Mouse (Mus musculus): Measurements from ENCODE around the gene Gm29094.
"Not testable (repeated sequence)": the region's sequence is repeated elsewhere in the genome, so short reads cannot be mapped to it uniquely, and the experiment has no call there.

Gm29094 gene

DNA sequence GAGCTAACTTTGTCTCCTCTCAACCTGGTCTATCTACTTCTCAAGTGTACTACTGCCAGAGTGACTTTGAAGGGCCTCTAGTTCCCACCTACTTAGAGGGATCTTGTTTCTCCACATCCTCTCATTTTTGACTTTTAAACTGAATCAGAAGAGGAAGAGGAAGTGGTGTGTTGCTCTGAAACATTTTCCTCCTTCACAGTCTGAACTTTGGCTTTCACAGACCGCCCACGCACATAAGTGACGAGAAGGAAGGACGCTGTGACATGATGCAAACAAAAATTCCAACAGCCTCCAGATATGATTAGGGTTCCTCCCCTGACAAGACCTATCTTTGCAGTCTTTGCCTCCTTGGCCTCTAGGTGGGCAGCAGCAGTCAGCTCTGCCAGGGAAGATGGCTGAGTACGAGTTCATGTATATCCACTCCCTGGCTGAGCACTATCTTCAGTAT lies at the start of gene Gm29094, which contains the start of gene Bcl2a1b:
Gene Gm29094 (plus strand): TSS at position 411 of the 448 bp plus-strand sequence.
Gene Bcl2a1b (plus strand): TSS at position 241 of the 448 bp plus-strand sequence.
- not testable (repeated sequence) for DNase-seq

DNA sequence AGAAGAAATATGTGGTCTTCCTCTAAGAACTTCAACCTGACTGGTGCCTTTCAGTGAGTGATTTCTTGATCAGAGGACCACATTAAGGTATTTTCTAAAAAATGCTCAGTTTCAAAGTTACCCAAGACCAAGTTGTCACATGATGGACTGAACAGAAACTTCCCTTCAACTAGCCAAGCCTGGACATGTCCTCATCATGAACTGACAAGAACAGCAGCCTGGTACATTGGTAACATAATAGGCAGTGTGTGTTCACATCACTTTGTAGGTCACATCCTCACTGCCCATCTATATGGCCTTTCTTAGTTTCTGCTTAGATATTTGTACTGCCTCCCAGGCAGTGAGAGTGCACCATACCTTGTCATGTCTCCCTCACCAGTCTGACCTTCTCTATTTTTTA lies 26.6 kb upstream of the Gm29094 start:
- DNase-seq, result not testable (repeated sequence)

DNA sequence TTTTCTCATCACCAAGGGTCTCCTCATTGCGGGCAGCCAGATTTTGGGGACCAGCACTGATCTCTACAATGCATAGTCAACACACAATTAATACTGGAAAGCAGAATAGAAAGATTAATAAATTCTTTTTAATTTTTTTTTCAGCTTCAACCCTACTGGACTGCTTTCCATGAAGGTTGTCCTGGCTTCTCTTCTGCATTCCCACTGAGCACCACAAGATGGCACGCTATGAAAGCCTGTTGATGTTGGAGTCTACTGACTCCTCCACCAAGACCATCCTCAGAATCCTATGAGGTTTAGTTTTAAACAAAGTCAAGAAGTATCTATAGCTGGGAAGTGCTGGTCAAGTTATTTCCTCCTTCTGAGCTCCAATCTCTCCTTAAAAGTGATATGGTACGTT lies 20.3 kb upstream of the Gm29094 start:
- peak; percentile 54 for DNase-seq

DNA sequence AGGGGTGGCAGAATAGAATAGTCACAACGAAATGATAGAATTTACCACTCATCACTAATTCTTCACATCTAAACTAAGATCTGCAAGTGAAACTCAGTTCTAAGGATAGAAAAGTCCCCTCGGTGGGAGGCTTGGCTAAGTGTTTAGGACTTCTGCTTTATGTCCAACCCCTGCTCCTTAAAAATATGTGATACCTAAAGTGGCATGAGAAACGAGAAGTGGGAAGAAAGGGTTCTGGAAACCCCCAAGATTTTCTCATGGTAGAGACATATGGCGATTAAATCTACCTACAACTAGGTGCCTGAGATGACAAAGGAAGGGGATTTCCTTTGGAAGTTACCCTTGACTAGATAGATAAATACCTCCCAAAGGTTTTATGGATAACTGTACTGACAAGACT lies 19.7 kb upstream of the Gm29094 start:
- not testable (repeated sequence) for DNase-seq

DNA sequence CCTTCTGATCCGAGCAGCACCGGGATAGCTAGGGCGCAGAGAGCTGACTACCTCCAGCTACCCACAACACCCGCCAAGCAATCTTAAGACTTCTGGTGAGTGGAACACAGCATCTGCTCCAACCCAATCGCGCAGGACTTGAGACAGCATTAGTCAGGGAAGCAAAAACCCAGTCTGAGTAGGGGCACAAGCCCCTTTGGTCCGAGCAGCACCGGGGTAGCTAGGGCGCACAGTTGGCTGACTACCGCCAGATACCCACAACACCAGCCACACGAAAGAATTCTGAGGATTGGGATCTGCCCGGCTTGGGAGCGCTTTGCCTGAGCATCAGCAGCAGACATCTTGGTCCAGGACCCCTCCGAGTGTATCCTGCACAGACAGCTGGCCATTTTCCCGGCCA lies 12.2 kb upstream of the Gm29094 start:
- not testable (repeated sequence) for DNase-seq

DNA sequence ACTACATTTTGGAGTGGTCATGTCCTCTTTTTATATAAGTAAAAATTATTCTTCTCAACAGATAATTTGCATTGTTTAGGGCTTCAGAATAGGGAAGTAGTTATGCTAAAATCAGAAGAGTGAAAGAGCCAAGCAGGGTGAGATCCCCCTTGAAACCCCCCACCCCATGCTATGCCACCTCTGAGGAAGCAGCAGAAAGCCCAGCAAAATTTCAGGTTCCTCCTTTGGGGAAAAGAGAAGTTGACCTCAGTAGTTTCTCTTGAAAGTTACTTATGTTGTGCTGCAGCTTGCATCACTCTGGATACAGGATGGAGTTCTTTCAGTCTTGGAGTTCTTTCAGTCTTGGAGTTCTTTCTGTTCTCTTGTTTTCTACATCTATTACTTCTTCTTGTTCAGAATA lies 3.7 kb upstream of the Gm29094 start:
- not testable (repeated sequence) for DNase-seq

DNA sequence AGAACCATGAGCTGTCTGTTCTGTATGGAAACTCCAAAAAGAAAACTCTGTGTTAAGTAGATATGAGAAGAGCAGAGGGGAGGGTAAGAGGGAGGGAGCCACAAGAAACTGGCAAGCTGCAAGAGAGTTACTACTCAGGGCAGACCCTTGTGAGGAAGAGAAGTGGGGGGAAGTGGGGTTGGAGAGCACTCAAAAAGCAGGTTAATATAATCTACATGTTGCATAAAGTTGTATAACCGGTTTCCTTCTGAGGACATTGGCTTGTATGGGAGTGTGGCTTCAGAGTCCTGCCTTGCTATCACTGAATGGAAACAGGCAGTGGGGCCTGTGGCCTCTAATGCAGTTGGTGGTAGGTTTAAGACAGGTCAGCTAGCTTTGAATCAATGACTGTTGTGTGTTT lies 1.7 kb upstream of the Gm29094 start:
- not testable (repeated sequence) for DNase-seq

DNA sequence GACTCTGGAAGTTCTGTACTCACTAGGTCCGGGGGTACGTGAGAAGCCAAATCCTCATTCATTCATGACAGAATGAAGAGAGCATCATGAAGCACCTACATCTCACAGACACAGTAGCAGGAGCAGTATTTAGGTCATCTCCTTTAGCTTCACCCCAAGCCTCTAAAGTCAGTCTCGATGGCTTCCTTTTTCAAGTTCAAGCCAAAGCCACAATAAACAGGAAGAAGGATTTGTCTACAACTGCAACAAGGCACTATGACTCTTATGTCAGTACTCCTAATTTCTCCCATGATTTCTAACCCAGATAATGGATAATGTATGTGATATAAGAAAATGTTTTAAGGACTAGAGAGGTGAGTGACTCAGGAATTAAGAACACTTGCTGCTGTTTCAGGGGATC lies 830 bp upstream of the Gm29094 start:
- DNase-seq, result not testable (repeated sequence)

DNA sequence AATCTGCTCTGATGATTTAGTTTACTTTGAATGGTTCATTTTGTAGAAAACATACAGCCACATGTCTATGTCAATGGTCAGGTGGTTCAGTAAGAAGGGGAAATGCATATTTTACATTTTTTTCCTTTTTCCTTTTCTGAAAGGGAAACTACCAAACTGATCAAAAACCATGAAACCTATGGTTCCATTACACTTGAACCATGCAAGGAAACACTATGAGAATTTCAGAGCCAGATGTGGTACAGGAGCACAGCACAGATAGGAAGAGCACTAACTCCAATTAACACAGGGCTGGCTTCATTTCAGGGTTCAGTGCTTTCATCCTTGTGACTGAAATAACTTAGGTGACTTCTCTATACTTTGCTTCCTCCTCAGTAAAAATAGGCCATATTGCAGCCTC lies 3.1 kb downstream of the Gm29094 start:
- DNase-seq, result not testable (repeated sequence)

DNA sequence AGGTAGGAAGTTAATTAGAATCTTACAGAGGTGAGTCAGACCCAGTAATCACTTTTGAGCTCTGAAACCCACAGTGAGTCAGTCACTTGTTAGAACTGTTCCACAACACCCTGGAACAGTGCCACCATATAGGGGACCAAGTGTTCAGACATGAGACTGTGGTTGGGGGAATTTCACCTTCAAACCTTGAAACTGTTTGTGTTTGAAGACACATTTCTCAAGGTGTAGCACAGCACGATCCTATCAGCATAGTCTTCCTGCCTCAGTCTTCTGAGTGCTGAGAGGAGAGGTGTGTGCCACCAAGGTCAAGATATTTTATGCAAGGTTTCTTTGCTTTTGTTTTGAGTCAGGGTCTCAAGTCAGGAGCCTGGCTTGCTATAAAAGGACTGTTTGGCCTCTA lies 9.8 kb downstream of the Gm29094 start:
- not testable (repeated sequence) for DNase-seq

DNA sequence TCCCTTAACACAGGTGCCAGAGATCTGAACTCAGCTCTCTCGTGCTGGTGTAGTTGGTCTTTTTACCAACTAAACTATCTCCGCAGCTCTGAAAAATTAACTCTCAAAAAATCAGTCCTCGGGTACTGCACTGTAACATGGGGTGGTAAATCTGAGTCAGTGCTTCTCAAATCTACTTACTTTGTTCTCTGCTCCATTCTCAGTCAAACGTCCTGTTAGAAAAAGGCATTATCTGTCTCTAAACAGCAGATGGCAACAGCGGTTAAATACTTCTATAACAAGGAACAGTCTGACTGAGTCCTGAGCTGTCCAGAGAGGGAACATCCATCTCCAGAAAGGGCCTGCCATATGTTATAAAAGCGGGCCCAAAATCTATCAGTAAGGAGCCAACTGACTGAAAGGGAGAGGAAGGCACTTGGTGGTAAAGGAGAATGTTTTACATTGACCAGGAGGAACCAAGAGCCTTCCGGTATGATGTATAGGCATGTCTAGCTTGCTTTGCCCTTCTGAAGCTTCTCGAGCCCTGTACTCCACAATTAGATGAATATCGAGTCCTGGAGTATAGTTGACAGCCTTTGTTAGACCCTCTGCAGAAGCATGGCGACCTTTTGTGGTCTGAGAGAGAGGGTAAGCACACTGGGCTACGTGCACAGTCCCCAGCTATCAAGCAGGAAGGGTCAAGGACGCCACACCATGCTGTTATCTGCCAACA lies 11.3 kb downstream of the Gm29094 start, which contains the start of gene Mthfs:
Gene Mthfs (plus strand): TSS at position 324 of the 712 bp plus-strand sequence.
- DNase-seq, result not testable (repeated sequence)

DNA sequence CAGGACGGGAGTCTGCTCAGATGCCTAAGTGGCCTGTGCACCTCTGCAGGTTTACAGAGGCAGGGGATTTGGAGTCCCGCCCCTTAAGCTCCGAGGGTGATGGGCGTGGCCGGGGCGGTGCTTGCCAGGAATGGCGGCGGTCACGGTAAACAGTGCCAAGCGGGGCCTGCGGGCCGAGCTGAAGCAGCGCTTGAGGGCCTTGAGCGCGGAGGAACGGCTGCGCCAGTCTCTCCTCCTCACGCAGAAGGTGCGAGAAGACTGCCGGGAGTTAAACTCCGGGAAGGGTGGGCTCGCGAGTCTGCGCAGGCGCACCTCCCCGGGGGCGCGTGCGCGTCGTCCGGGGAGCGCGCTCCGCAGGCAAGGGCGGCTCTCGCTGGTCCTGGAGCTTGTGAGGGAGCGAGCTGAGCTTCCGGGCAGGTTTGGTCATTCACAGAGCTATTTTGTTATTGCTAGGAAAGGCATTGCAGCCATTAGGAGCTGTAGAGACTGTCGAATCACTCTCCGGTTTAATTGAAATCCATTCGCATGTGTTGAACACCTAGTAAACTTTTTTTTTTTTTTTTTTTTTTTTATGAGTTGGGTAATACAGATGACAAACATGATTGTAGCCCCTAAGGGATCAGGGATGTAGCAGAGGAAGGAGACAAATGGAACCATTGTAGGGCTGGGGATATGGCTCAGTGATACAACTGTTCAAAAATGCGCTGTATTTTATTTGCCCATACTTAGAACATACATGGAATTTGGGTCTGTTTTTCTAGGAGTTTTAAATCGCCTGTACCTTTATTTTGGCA lies 12.1 kb downstream of the Gm29094 start:
- peak; percentile 83 for DNase-seq

DNA sequence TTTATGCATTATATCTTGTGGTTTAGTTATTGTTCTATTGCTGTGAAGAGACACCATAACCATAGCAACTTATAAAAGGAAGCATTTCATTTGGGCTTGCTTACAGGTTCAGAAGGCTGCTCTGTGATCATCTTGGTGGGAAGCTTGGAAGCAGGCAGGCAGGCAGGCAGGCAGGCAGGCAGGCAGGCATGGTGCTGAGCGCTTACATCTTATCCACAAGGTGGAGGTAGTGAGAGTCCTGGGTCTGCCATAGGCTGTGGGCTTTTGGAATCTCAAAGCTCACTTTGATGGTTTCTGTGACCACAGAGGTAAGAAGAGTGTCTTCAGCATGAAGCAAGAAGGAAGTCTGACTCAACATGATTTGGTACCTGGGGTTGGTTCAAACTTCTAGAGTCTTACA lies 13.2 kb downstream of the Gm29094 start:
- DNase-seq, result not testable (repeated sequence)

DNA sequence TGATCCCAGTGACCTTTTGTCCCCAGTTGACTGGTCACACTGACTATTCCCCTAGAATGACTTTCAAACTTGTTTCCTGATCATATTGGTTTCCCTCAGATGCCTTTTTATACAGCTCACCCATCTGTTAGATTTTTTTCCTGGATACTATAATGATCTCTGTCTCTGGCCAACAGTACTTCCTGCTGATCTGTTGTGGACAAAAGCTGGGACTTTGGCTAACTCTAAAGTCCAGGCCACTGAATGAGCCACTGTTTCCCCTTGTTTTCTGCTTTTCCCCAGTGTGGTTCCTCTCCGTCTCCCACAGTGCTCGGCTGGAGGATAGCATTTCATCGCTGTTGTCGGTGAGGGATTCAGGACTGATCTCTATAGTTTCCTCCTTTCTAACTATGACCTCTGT lies 19.0 kb downstream of the Gm29094 start:
- DNase-seq, result not testable (repeated sequence)

DNA sequence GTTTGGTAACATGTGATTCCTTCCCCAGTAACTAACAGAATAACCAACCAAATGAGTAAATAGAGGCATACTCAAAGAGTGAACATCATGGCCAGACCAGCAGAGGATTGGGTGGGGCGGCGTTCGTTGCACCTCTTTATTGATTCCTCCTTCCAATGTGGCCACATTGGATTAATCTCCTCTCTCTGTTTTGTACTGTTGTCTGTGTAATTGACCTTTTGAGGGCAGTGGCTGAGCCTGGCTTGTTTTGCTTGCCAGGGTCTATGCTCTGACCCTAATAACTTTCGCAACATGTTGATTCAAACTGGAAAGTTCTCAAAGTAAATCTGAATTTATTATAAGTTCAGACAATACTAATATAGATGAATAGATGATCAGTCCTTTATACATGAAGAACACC lies 20.5 kb downstream of the Gm29094 start:
- DNase-seq, result not testable (repeated sequence)

DNA sequence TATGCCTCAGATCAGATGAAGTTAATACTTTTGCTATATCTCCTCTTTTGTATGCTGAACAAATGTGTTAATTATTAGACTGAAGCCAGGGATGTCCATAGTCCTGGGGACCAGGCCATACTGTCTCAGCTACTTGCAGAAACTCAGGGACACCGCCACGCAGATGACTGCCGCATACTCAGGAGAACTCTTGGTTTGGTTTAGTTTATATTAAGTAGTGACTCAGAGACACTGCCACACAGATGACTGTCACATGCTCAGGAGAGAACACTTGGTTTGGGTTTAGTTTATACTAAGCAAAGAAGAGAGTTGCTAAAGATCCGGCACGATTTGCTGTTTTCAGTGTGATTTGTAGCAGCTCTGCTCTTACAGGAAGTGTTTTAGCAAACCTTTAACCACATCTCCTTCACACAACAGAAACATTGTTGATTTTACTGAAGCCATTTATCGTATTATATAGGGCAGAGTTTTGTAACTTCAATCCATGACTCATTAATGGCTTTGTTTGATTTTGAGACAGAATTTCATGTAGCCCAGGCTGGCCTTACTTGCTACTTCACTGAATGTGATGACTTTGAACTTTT lies 21.6 kb downstream of the Gm29094 start:
- not testable (repeated sequence) for DNase-seq

DNA sequence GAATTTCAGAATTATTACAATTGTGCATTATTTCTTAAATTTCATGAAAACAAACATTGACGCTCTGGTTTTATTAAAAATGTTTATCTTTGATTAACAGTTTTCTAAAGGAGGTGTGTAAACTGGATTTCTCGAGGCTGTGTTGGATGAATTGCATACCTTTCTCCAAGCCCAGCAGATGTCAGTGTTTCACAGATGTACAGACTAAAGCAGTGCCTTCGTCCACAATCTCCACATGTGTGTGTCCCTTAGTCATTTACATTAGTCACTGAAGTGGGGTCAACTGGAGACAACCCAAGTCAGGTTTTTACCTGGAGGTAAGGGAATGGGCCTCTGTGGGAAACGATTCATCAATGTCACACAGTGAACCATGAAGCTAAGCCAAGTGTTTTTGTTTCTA lies 26.9 kb downstream of the Gm29094 start:
- no peak for DNase-seq

DNA sequence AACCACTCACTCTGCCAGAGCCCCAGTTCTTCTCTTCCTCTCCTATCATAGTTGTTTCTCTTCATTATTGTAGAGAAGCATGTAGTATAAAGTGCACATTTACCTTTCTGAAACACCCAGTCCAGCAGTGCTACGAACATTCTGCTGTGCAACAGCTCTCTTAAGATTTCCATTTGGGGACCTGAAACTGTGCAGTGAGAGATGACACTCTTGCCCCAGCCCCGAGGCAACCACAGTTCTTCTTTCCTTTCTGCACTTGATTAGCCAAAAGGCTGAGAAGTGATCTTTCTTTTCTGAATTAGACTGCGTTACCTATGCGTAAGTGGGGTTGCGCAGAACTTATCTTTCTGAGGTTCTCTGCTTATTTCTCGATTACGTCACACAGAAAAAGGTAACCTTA lies 28.9 kb downstream of the Gm29094 start:
- DNase-seq, result no peak

DNA sequence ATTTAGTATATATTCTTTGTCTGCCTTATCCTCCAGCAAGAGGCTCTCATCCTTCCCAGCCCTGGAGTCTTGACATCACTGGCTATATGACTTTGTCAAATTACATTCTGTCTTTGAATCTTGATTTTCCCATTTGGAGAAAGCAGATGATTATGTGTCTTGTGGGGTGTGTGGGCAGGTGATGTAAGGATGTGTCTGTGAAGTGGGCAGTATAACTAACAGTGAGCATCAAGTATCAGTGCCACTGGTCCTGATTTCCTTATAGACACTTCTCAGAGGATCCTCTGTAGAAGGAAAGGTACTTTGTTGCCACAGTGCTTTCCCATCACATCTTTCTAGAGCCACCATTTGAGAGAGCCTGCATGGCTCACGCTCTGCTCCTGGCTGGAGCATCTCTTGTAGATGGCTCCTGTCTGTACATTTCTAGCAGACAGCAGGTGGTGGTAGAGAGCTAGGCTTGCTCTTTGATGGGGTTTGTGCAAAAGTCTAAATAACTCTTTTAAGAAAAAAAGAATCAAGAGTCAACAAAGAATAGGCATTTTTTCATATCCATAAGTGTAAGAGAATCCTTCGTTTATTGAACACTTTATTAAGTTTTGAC lies 31.8 kb downstream of the Gm29094 start:
- DNase-seq, result peak; percentile 59

DNA sequence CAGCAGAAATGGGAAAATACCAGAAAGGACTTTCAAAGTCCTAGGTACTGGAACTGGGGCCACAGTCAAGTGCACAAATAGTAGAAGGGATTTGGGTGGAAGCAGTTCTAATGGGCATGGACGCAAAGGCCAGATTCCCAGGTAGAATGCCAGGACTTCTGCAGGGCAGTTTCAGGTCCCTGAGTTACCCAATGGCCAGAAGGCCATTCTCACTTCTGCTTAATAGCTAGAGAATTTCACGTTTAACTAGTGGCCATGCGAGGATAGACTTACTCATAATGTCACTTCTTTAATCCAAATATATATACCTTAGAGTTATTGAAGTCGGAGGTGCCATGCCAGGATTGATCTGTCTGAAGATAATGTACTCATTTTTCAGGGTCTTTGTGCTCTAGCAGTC lies 38.0 kb downstream of the Gm29094 start:
- not testable (repeated sequence) for DNase-seq

DNA sequence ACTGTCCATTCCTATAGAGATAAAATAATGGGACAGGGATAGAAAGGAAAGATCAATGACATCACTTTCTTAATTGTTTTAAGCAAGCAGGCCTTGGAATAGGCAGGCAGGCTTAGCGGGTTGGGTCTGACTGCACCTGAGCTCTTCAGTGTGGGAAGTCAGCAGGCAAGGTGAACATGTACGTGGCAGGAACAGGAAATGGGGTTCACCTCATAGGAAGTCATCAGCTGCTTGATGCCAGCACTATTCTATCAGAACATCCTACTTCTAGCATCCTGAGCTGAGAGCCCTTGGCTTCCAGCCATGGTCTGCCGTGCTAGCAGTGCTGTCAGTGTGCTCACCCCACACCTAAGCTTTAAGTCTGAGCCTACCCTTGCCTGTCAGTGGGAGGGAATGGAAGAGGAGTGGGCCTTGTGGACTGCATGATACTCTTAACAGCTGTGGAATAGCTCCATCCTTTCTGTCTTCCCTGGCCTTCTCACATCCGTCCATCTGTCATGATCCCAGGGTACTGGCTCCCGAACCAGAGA lies 39.9 kb downstream of the Gm29094 start:
- DNase-seq, result not testable (repeated sequence)

DNA sequence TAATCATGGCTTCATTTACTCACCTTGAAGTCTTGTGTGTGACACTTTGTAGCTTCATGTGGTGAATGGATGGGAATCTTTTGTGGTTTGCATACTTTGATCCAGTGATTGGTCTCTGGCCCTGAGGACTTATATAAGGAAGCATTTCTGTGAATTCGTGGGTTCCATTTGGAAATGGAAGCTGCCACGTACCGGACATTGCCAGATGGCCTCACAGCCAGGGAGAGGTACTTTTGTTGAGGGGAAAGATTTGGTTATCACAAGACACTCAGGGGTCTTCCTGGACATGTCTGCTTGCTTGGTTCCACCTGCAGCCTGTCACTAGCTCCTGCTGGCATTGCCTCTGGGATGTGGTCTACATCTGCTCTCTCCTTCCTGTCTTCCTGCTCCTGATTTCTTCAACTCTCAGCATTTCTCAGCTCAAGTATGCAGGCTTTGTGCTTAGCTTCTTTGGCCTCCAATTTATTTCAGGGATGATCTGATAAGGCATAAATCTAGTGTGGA lies 41.4 kb downstream of the Gm29094 start:
- not testable (repeated sequence) for DNase-seq

DNA sequence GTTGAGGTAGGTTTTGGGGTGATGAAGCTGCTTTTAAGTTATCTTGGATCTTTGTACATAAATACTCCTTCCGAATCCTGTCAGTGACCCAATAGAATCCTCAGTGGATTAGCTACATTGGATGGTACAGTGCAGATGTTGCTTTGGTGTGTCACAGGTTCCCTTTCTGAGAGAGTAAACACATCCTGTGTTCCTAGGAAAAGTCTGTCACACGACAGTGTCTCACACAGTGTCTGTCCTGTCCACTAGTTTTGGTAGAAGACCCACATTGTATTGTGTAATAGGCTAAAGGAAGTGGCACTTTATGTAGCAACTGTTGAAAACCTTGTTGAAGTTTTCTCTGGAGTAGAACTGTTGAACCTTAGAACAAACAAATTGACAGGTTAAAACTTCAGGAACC lies 54.2 kb downstream of the Gm29094 start:
- no peak for DNase-seq

Measured in right cerebral cortex, postnatal 4 days (tissue).